Mouse (Mus musculus): ENCODE results near the gene Smagp. TPM values are rescaled to one million over a fixed set of nuclear protein-coding genes. Genes with fewer than 3 reads are reported as not detected.
A peak's percentile ranks its signal among the peaks of the same experiment; 100 is the strongest.

Smagp gene
- total and polyA plus RNA-seq, 3 experiments: 0.55 to 7.0 (median 3.2) TPM

GRCm38 (mm10) chr15:100598287-100598882, 38.4 kb downstream of the Smagp start:
- no peaks in the 10 kb centered on the region for H3K9me3 ChIP-seq (replicated peaks; ENCODE audit: low read length)
- H3K4me3 ChIP-seq (replicated peaks in 1 of 3; ENCODE audit: low read depth in 2 of 3, low read length in 2 of 3, poor library complexity in 1 of 3): peak overlapping the region; percentile 63 to 90 (median 64)
- DNase-seq (ENCODE audit: extremely low read depth): peak; percentile 14
- peak overlapping the region; percentile 77 for H3K4me2 ChIP-seq (ENCODE audit: insufficient read depth, low read depth, poor library complexity, severe bottlenecking)
- TF ChIP-seq ZNF384 (IDR thresholded peaks at IDR 0.05; ENCODE audit: low read depth, low read length): peak; percentile 68
- 0 out of 2 replicates have a peak, but pooled peaks have one; percentile 19 for TF ChIP-seq EP300 (IDR thresholded peaks at IDR 0.05; ENCODE audit: low read length)
- TF ChIP-seq MAZ (IDR thresholded peaks at IDR 0.05; ENCODE audit: low read depth, low read length): no peak
- peak; percentile 41; the same call in 1 of the 2 replicates for TF ChIP-seq SIN3A (IDR thresholded peaks at IDR 0.05; ENCODE audit: low read length)
- peaks cover 14 to 42% of the 10 kb centered on the region in 2 experiments for H3K4me1 ChIP-seq (ENCODE audit: control insufficient read depth in 1 of 2, insufficient read depth in 2 of 2)
- in situ Hi-C loops (cut with MboI; ENCODE audit: low pct_ligation_motif_present, low pct_unique_long_range_greater_than_20kb, low sequenced_read_pairs) (no loop called here), dilution Hi-C loops (cut with MboI; ENCODE audit: extremely low pct_ligation_motif_present, extremely low pct_unique_long_range_greater_than_20kb, low sequenced_read_pairs) (no loop called here)
- H3K79me2 ChIP-seq (replicated peaks; ENCODE audit: control insufficient read depth, extremely low read depth, insufficient read depth, poor library complexity, severe bottlenecking): no peaks in the 10 kb centered on the region
- H3K27me3 ChIP-seq (replicated peaks): peaks cover 18% of the 10 kb centered on the region
- no peaks in the 10 kb centered on the region for H3K36me3 ChIP-seq (replicated peaks in 1 of 2; ENCODE audit: control insufficient read depth in 1 of 2, insufficient read depth in 1 of 2, low read length in 1 of 2)
- no peak overlapping the region for H3K27ac ChIP-seq (ENCODE audit: insufficient read depth, low read depth)
- peak overlapping the region; percentile 95; the same call in 1 of the 2 replicates for H3K9ac ChIP-seq (ENCODE audit: insufficient read depth, low read depth)

- in situ Hi-C loops (cut with MboI; ENCODE audit: low pct_ligation_motif_present, low pct_unique_long_range_greater_than_20kb, low sequenced_read_pairs): no loop called here
These were observed 43.9 kb downstream of the Smagp start for GRCm38 (mm10) chr15:100592817-100593216.

GRCm38 (mm10) chr15:100590436-100590835, 46.3 kb downstream of the Smagp start:
- H3K4me1 ChIP-seq (ENCODE audit: control insufficient read depth in 1 of 2, insufficient read depth in 2 of 2): peaks cover 0 to 3% of the 10 kb centered on the region in 2 experiments; a peak in 1 of 4 replicates
- H3K4me2 ChIP-seq (ENCODE audit: insufficient read depth, low read depth, poor library complexity, severe bottlenecking): no peak overlapping the region
- H3K27me3 ChIP-seq (replicated peaks): no peaks in the 10 kb centered on the region
- H3K36me3 ChIP-seq (replicated peaks in 1 of 2; ENCODE audit: control insufficient read depth in 1 of 2, insufficient read depth in 1 of 2, low read length in 1 of 2): peaks cover 14 to 26% of the 10 kb centered on the region in 2 experiments
- no peaks in the 10 kb centered on the region for H3K9me3 ChIP-seq (replicated peaks; ENCODE audit: low read length)
- in situ Hi-C loops (cut with MboI; ENCODE audit: low pct_ligation_motif_present, low pct_unique_long_range_greater_than_20kb, low sequenced_read_pairs): no loop called here
- H3K27ac ChIP-seq (ENCODE audit: insufficient read depth, low read depth): no peak overlapping the region
- H3K79me2 ChIP-seq (replicated peaks; ENCODE audit: control insufficient read depth, extremely low read depth, insufficient read depth, poor library complexity, severe bottlenecking): no peaks in the 10 kb centered on the region
- TF ChIP-seq TBP (conservative IDR thresholded peaks at IDR 0.05; ENCODE audit: low read depth, low read length): no peak
- TF ChIP-seq ELF1 (IDR thresholded peaks at IDR 0.05; ENCODE audit: low read depth, low read length): no peak
- TF ChIP-seq POLR2A (IDR thresholded peaks at IDR 0.05; ENCODE audit: low read depth, low read length): no peak
- TF ChIP-seq JUND (conservative IDR thresholded peaks at IDR 0.05; ENCODE audit: low read depth, low read length): no peak
- no peak for TF ChIP-seq BHLHE40 (IDR thresholded peaks at IDR 0.05; ENCODE audit: low read depth, low read length)
- no peak for TF ChIP-seq MAFK (IDR thresholded peaks at IDR 0.05; ENCODE audit: insufficient replicate concordance, low read length)
- TF ChIP-seq CTCF (conservative IDR thresholded peaks at IDR 0.05 in 1 of 2, IDR thresholded peaks at IDR 0.05 in 1 of 2; ENCODE audit: low read depth in 2 of 2, low read length in 2 of 2): no peak
- TF ChIP-seq MEF2A (IDR thresholded peaks at IDR 0.05; ENCODE audit: borderline replicate concordance, low read depth, low read length): no peak
- no peak for TF ChIP-seq JUN (IDR thresholded peaks at IDR 0.05; ENCODE audit: insufficient read depth, low read depth, low read length)
- dilution Hi-C loops (cut with MboI; ENCODE audit: extremely low pct_ligation_motif_present, extremely low pct_unique_long_range_greater_than_20kb, low sequenced_read_pairs): no loop called here
- no peak for DNase-seq (ENCODE audit: extremely low read depth)
- no peak overlapping the region for H3K9ac ChIP-seq (ENCODE audit: insufficient read depth, low read depth)
- H3K4me3 ChIP-seq (replicated peaks in 1 of 3; ENCODE audit: low read depth in 2 of 3, low read length in 2 of 3, poor library complexity in 1 of 3): no peak overlapping the region

More at GRCm38 (mm10) chr15:100592817-100593216, 43.9 kb downstream of the Smagp start:
- no peak overlapping the region for H3K9ac ChIP-seq (ENCODE audit: insufficient read depth, low read depth)
- H3K9me3 ChIP-seq (replicated peaks; ENCODE audit: low read length): no peaks in the 10 kb centered on the region
- H3K36me3 ChIP-seq (replicated peaks in 1 of 2; ENCODE audit: control insufficient read depth in 1 of 2, insufficient read depth in 1 of 2, low read length in 1 of 2): peaks cover under 1 to 5% of the 10 kb centered on the region in 2 experiments
- no peaks in the 10 kb centered on the region for H3K79me2 ChIP-seq (replicated peaks; ENCODE audit: control insufficient read depth, extremely low read depth, insufficient read depth, poor library complexity, severe bottlenecking)
- TF ChIP-seq HCFC1 (IDR thresholded peaks at IDR 0.05; ENCODE audit: low read depth, low read length) (no peak), GABPA (IDR thresholded peaks at IDR 0.05; ENCODE audit: insufficient replicate concordance, low read depth, low read length) (no peak), RAD21 (IDR thresholded peaks at IDR 0.05; ENCODE audit: low read depth, low read length) (no peak), MXI1 (IDR thresholded peaks at IDR 0.05; ENCODE audit: low read depth, low read length) (no peak), EP300 (IDR thresholded peaks at IDR 0.05; ENCODE audit: low read length) (no peak), PAX5 (IDR thresholded peaks at IDR 0.05; ENCODE audit: low read length) (no peak), POLR2A (IDR thresholded peaks at IDR 0.05; ENCODE audit: low read depth, low read length) (no peak)
- dilution Hi-C loops (cut with MboI; ENCODE audit: extremely low pct_ligation_motif_present, extremely low pct_unique_long_range_greater_than_20kb, low sequenced_read_pairs): no loop called here
- no peak overlapping the region for H3K4me2 ChIP-seq (ENCODE audit: insufficient read depth, low read depth, poor library complexity, severe bottlenecking)
- H3K27ac ChIP-seq (ENCODE audit: insufficient read depth, low read depth): no peak overlapping the region
- no peaks in the 10 kb centered on the region for H3K27me3 ChIP-seq (replicated peaks)
- no peak overlapping the region for H3K4me3 ChIP-seq (replicated peaks in 1 of 3; ENCODE audit: low read depth in 2 of 3, low read length in 2 of 3, poor library complexity in 1 of 3)
- no peak for DNase-seq (ENCODE audit: extremely low read depth)
- peaks cover 3 to 12% of the 10 kb centered on the region in 2 experiments; a peak in 1 of 4 replicates for H3K4me1 ChIP-seq (ENCODE audit: control insufficient read depth in 1 of 2, insufficient read depth in 2 of 2)
